11 mouse cellular contexts compared by ENCODE assay signal in genomic region chr12:33345773-33346435, GRCm38 (mm10). TPM values are rescaled to one million over a fixed set of nuclear protein-coding genes. Genes with fewer than 3 reads are reported as not detected.
DNase-seq lines count a peak whose midpoint lies in the region; ATAC-seq and TF ChIP-seq lines count a peak whose summit lies in the region.
"Had no signal": no experiment of that assay in that cellular context is flagged by ENCODE, and none has a peak within 500 bp of the region (broad histone marks: within the 10 kb centered on the region; RNA-seq: fewer than 3 reads in every experiment).

No protein-coding gene starts in this region.

- 19% methylated on average over 23 of the region's 23 CpGs for WGBS in embryonic facial prominence, embryonic 10.5 days
- WGBS in limb, embryonic 10.5 days = 22% methylated on average over 23 of the region's 23 CpGs
- 22% methylated on average over 23 of the region's 23 CpGs for WGBS in neural tube, embryonic 13.5 days

- H3K4me3 ChIP-seq in layer of hippocampus, adult 2 months = no peak overlapping the region
- peak overlapping the region; percentile 48 for H3K4me3 ChIP-seq in embryonic facial prominence, embryonic 10.5 days
- peak overlapping the region; percentile 46 for H3K4me3 ChIP-seq in limb, embryonic 10.5 days
- H3K4me3 ChIP-seq in neural tube, embryonic 13.5 days = no peak overlapping the region
- no peak overlapping the region for H3K4me3 ChIP-seq in gastrocnemius, adult 2 months

- H3K9ac ChIP-seq in neural tube, embryonic 13.5 days = peak overlapping the region; percentile 31; the same call in 1 of the 2 replicates

- peaks cover 32% of the 10 kb centered on the region for H3K4me1 ChIP-seq in embryonic facial prominence, embryonic 10.5 days
- peaks cover 42% of the 10 kb centered on the region for H3K4me1 ChIP-seq in limb, embryonic 10.5 days
- H3K4me1 ChIP-seq in neural tube, embryonic 13.5 days (replicated peaks) = peaks cover 51% of the 10 kb centered on the region

- peaks cover 10% of the 10 kb centered on the region; the same call in 1 of the 2 replicates for H3K36me3 ChIP-seq in embryonic facial prominence, embryonic 10.5 days (replicated peaks)
- H3K36me3 ChIP-seq in limb, embryonic 10.5 days = 0 out of 2 replicates have a peak, but pooled peaks cover 5% of the 10 kb centered on the region
- H3K36me3 ChIP-seq in neural tube, embryonic 13.5 days = peaks cover 24% of the 10 kb centered on the region

- TF ChIP-seq CTCF in layer of hippocampus, adult 2 months (conservative IDR thresholded peaks at IDR 0.05) = 0 out of 2 replicates have a peak, but pooled peaks have one; percentile 23
- no peak for TF ChIP-seq CTCF in gastrocnemius, adult 2 months (IDR thresholded peaks at IDR 0.05)

- no peak for DNase-seq in layer of hippocampus, adult 2 months (ENCODE audit: low spot score in 2 of 2)
- no peak for DNase-seq in layer of hippocampus, adult 8-10 months (ENCODE audit: low spot score in 2 of 2)
- peak; percentile 54 for DNase-seq in embryonic facial prominence, embryonic 10.5 days (ENCODE audit: low spot score)
- peak; percentile 55 for DNase-seq in limb, embryonic 10.5 days (ENCODE audit: low spot score)
- DNase-seq in frontal cortex, postnatal 36 days (ENCODE audit: low spot score in 2 of 2) = no peak
- no peak for DNase-seq in cerebellum, adult 8-10 months
- DNase-seq in gastrocnemius, adult 2 months = no peak
- DNase-seq: left cerebral cortex, postnatal 4 days had no signal

- H3K9me3 ChIP-seq in embryonic facial prominence, embryonic 10.5 days = no peaks in the 10 kb centered on the region
- H3K9me3 ChIP-seq in limb, embryonic 10.5 days (replicated peaks) = no peaks in the 10 kb centered on the region
- H3K9me3 ChIP-seq in neural tube, embryonic 13.5 days = no peaks in the 10 kb centered on the region

- H3K27me3 ChIP-seq in embryonic facial prominence, embryonic 10.5 days (replicated peaks; ENCODE audit: low read depth, poor library complexity, severe bottlenecking) = peaks cover 25% of the 10 kb centered on the region
- 0 out of 2 replicates have a peak, but pooled peaks cover 10% of the 10 kb centered on the region for H3K27me3 ChIP-seq in limb, embryonic 10.5 days (ENCODE audit: low read depth, poor library complexity, severe bottlenecking)
- peaks cover 15% of the 10 kb centered on the region for H3K27me3 ChIP-seq in neural tube, embryonic 13.5 days

- no peak for ATAC-seq in neural tube, embryonic 13.5 days (ENCODE audit: low read depth)

- peak overlapping the region; percentile 51 for H3K4me2 ChIP-seq in neural tube, embryonic 13.5 days

- no peak overlapping the region for H3K27ac ChIP-seq in layer of hippocampus, adult 2 months
- H3K27ac ChIP-seq in embryonic facial prominence, embryonic 10.5 days (replicated peaks) = peak overlapping the region; percentile 20; the same call in 1 of the 2 replicates
- peak overlapping the region; percentile 87 for H3K27ac ChIP-seq in limb, embryonic 10.5 days
- H3K27ac ChIP-seq in neural tube, embryonic 13.5 days (replicated peaks) = peak overlapping the region; percentile 68
- no peak overlapping the region for H3K27ac ChIP-seq in gastrocnemius, adult 2 months
- H3K27ac ChIP-seq: macrophage had no signal

- intact Hi-C loops in gastrocnemius, adult 2 months (cut with DNase I) = no loop called here

RNA-seq across cellular contexts. Expression of gene Efcab10, which starts 48.8 kb away (rescaled TPM):
- 1 to 10 TPM; 2.2 to 3.2 TPM for total RNA-seq in layer of hippocampus, adult 2 months (2021)
- total RNA-seq in layer of hippocampus, adult 8-10 months (2022) = 1 to 10 TPM; 1.0 to 4.4 (median 2.0) TPM
- 0.48 and 1.0 TPM in 2 replicates for polyA plus RNA-seq in embryonic facial prominence, embryonic 10.5 days (2016; fragmentation: Nextera tagmentation; extraction: Ambion mirVana)
- polyA plus RNA-seq in limb, embryonic 10.5 days (2016; fragmentation: Nextera tagmentation; extraction: Ambion mirVana) = 0.39 and 0.83 TPM in 2 replicates
- 2.2 and 3.0 TPM in 2 replicates for polyA plus RNA-seq in neural tube, embryonic 13.5 days (2015; fragmentation: Nextera tagmentation; extraction: Ambion mirVana)
- total RNA-seq in gastrocnemius, adult 2 months (2021) = not detected
- total RNA-seq: adrenal gland, postnatal 4 days had no signal
- polyA plus RNA-seq: macrophage had no signal

Comparison
In these comparisons a context has a peak if more than half of its experiments do, and no peak if none do; other contexts are left out.
1. DNase-seq: peak in embryonic facial prominence, embryonic 10.5 days (single experiment) and limb, embryonic 10.5 days (single experiment); none in layer of hippocampus, adult 2 months (0 of 2), layer of hippocampus, adult 8-10 months (0 of 2), frontal cortex, postnatal 36 days (0 of 2), cerebellum, adult 8-10 months (single experiment) and gastrocnemius, adult 2 months (single experiment).
2. H3K27ac ChIP-seq: peak in embryonic facial prominence, embryonic 10.5 days (single experiment), limb, embryonic 10.5 days (single experiment) and neural tube, embryonic 13.5 days (single experiment); none in layer of hippocampus, adult 2 months (single experiment) and gastrocnemius, adult 2 months (single experiment).
3. H3K4me3 ChIP-seq: peak in embryonic facial prominence, embryonic 10.5 days (single experiment) and limb, embryonic 10.5 days (single experiment); none in layer of hippocampus, adult 2 months (single experiment), neural tube, embryonic 13.5 days (single experiment) and gastrocnemius, adult 2 months (single experiment).